Mouse (Mus musculus): Measurements from ENCODE around the gene Dand5.

DNA sequence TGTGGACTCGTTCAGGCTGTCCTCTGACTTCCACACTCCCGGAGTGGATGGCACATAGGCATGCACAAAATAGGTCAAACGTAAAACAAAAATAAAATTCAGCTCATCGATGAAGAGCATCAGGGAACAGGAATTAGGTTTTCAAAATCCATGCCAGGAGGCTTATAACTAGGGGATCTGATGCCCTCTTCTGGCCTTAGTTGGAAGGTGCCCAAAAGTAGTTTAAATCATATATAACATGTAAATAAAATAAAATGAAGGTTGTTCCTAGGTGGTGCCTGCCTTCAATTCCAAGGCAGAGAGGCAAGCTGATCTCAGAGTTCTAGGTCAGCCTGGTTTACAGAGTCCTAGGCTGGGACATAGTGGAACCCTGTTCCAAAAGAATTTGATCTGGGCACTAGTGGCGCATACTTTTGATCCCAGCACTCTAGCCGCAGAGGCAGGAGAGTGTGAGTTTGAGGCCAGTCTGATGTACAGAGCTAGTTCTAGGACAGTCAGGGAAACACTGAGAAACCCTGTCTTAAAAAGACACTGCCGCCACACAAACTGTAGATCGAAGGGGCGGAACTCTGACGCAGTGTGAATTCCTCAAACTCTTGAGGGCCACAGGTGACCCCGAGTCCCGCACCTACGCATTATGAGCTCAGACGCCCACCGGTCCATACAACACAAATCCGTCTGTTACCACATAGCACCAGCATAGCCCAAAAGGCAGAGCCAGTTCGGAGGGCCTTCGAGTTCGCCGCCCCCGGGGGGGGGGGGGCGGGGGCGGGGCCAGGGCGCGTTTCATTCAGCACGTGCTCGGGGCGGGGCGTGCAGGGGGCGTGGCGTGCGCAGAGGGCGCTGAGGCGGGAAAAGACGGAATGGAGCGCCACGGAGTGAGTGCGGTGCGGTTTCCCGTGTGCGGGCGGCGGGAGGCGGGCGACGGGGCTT lies 49.0 kb upstream of the Dand5 start, which contains the start of gene Syce2:
- TF ChIP-seq CTCF (IDR thresholded peaks at IDR 0.05; ENCODE audit: low read depth, low read length): no peak
- TF ChIP-seq POLR2A (IDR thresholded peaks at IDR 0.05; ENCODE audit: extremely low read depth, insufficient read depth, low read length): no peak

Measured in liver, adult 2 months (tissue).